Mouse (Mus musculus): ENCODE measurements around the gene Rrp7a. TPM values are rescaled to one million over a fixed set of nuclear protein-coding genes. Genes with fewer than 3 reads are reported as not detected.

Rrp7a gene
- polyA plus RNA-seq, 1 experiment from 2014 or later = 66.2 TPM

- Histone ChIP-seq H3K9ac (ENCODE audit: low read length) (no peak overlapping the region), H3K27me3 (ENCODE audit: control insufficient read depth, insufficient read depth, low read depth, low read length) (no peaks in the 10 kb centered on the region; the same call in 1 of the 2 replicates), H3K9me3 (ENCODE audit: control insufficient read depth, low read length) (no peaks in the 10 kb centered on the region), H3K4me1 (replicated peaks; ENCODE audit: control insufficient read depth, insufficient read depth, low read length) (no peaks in the 10 kb centered on the region), H3K27ac (ENCODE audit: low read length) (no peak overlapping the region), H3K4me3 (ENCODE audit: low read length) (no peak overlapping the region), H3K36me3 (ENCODE audit: control insufficient read depth, insufficient read depth, low read length) (no peaks in the 10 kb centered on the region), H3K4me2 (ENCODE audit: low read depth, low read length) (no peak overlapping the region)
- ATAC-seq (ENCODE audit: low read depth) = no peak
- 59% methylated on average over 13 of the region's 13 CpGs for WGBS
Measured at GRCm38 (mm10) chr15:83086636-83087328, 35.8 kb downstream of the Rrp7a start.

- no peak overlapping the region for H3K4me3 ChIP-seq (ENCODE audit: low read length)
- H3K36me3 ChIP-seq (ENCODE audit: control insufficient read depth, insufficient read depth, low read length) = no peaks in the 10 kb centered on the region
- H3K9me3 ChIP-seq (ENCODE audit: control insufficient read depth, low read length) = no peaks in the 10 kb centered on the region
- H3K4me1 ChIP-seq (replicated peaks; ENCODE audit: control insufficient read depth, insufficient read depth, low read length) = no peaks in the 10 kb centered on the region
- no peak overlapping the region for H3K4me2 ChIP-seq (ENCODE audit: low read depth, low read length)
- no peak overlapping the region for H3K9ac ChIP-seq (ENCODE audit: low read length)
- no peak for ATAC-seq (ENCODE audit: low read depth)
- no peak overlapping the region for H3K27ac ChIP-seq (ENCODE audit: low read length)
- 38% methylated on average over 7 of the region's 7 CpGs for WGBS
- no peaks in the 10 kb centered on the region; the same call in 1 of the 2 replicates for H3K27me3 ChIP-seq (ENCODE audit: control insufficient read depth, insufficient read depth, low read depth, low read length)
Measured at GRCm38 (mm10) chr15:83085901-83086300, 36.7 kb downstream of the Rrp7a start.

GRCm38 (mm10) chr15:83084022-83084640 is 38.5 kb downstream of the Rrp7a start:
- 65% methylated on average over 13 of the region's 13 CpGs for WGBS
- Histone ChIP-seq H3K9me3 (ENCODE audit: control insufficient read depth, low read length) (no peaks in the 10 kb centered on the region), H3K9ac (ENCODE audit: low read length) (no peak overlapping the region), H3K4me3 (ENCODE audit: low read length) (no peak overlapping the region), H3K27me3 (ENCODE audit: control insufficient read depth, insufficient read depth, low read depth, low read length) (no peaks in the 10 kb centered on the region; the same call in 1 of the 2 replicates), H3K4me2 (ENCODE audit: low read depth, low read length) (no peak overlapping the region), H3K27ac (ENCODE audit: low read length) (no peak overlapping the region), H3K4me1 (replicated peaks; ENCODE audit: control insufficient read depth, insufficient read depth, low read length) (no peaks in the 10 kb centered on the region), H3K36me3 (ENCODE audit: control insufficient read depth, insufficient read depth, low read length) (no peaks in the 10 kb centered on the region)
- no peak for ATAC-seq (ENCODE audit: low read depth)

GRCm38 (mm10) chr15:83083530-83083929 is 39.1 kb downstream of the Rrp7a start:
- 55% methylated on average over 5 of the region's 5 CpGs for WGBS

GRCm38 (mm10) chr15:83075607-83076525 is 46.7 kb downstream of the Rrp7a start:
- ATAC-seq (ENCODE audit: low read depth) = no peak
- no peak overlapping the region for H3K27ac ChIP-seq (ENCODE audit: low read length)
- no peaks in the 10 kb centered on the region for H3K9me3 ChIP-seq (ENCODE audit: control insufficient read depth, low read length)
- no peaks in the 10 kb centered on the region for H3K36me3 ChIP-seq (ENCODE audit: control insufficient read depth, insufficient read depth, low read length)
- WGBS = 27% methylated on average over 27 of the region's 27 CpGs
- no peaks in the 10 kb centered on the region for H3K27me3 ChIP-seq (ENCODE audit: control insufficient read depth, insufficient read depth, low read depth, low read length)
- no peak overlapping the region for H3K4me3 ChIP-seq (ENCODE audit: low read length)
- H3K4me2 ChIP-seq (ENCODE audit: low read depth, low read length) = peak overlapping the region; percentile 45
- no peak overlapping the region for H3K9ac ChIP-seq (ENCODE audit: low read length)
- peaks cover 5% of the 10 kb centered on the region for H3K4me1 ChIP-seq (replicated peaks; ENCODE audit: control insufficient read depth, insufficient read depth, low read length)

More at GRCm38 (mm10) chr15:83083530-83083929, 39.1 kb downstream of the Rrp7a start:
- Histone ChIP-seq H3K9ac (ENCODE audit: low read length) (no peak overlapping the region), H3K4me3 (ENCODE audit: low read length) (no peak overlapping the region), H3K36me3 (ENCODE audit: control insufficient read depth, insufficient read depth, low read length) (no peaks in the 10 kb centered on the region), H3K4me2 (ENCODE audit: low read depth, low read length) (no peak overlapping the region), H3K27ac (ENCODE audit: low read length) (no peak overlapping the region), H3K4me1 (replicated peaks; ENCODE audit: control insufficient read depth, insufficient read depth, low read length) (no peaks in the 10 kb centered on the region), H3K9me3 (ENCODE audit: control insufficient read depth, low read length) (no peaks in the 10 kb centered on the region), H3K27me3 (ENCODE audit: control insufficient read depth, insufficient read depth, low read depth, low read length) (no peaks in the 10 kb centered on the region; the same call in 1 of the 2 replicates)
- ATAC-seq (ENCODE audit: low read depth) = no peak

- Histone ChIP-seq H3K4me1 (replicated peaks; ENCODE audit: control insufficient read depth, insufficient read depth, low read length) (peaks cover 9% of the 10 kb centered on the region), H3K27ac (ENCODE audit: low read length) (no peak overlapping the region), H3K4me2 (ENCODE audit: low read depth, low read length) (no peak overlapping the region), H3K27me3 (ENCODE audit: control insufficient read depth, insufficient read depth, low read depth, low read length) (no peaks in the 10 kb centered on the region), H3K9me3 (ENCODE audit: control insufficient read depth, low read length) (no peaks in the 10 kb centered on the region), H3K36me3 (ENCODE audit: control insufficient read depth, insufficient read depth, low read length) (no peaks in the 10 kb centered on the region), H3K9ac (ENCODE audit: low read length) (no peak overlapping the region), H3K4me3 (ENCODE audit: low read length) (no peak overlapping the region)
- no peak for ATAC-seq (ENCODE audit: low read depth)
- WGBS = 67% methylated on average over 4 of the region's 4 CpGs
Measured at GRCm38 (mm10) chr15:83074179-83074578, 48.4 kb downstream of the Rrp7a start.

GRCm38 (mm10) chr15:83071752-83072151 is 50.8 kb downstream of the Rrp7a start:
- H3K4me2 ChIP-seq (ENCODE audit: low read depth, low read length) = no peak overlapping the region
- WGBS = 76% methylated on average over 5 of the region's 5 CpGs
- no peak overlapping the region for H3K9ac ChIP-seq (ENCODE audit: low read length)
- no peaks in the 10 kb centered on the region for H3K9me3 ChIP-seq (ENCODE audit: control insufficient read depth, low read length)
- no peak overlapping the region for H3K27ac ChIP-seq (ENCODE audit: low read length)
- H3K36me3 ChIP-seq (ENCODE audit: control insufficient read depth, insufficient read depth, low read length) = no peaks in the 10 kb centered on the region
- H3K27me3 ChIP-seq (ENCODE audit: control insufficient read depth, insufficient read depth, low read depth, low read length) = no peaks in the 10 kb centered on the region
- H3K4me3 ChIP-seq (ENCODE audit: low read length) = no peak overlapping the region
- no peak for ATAC-seq (ENCODE audit: low read depth)
- peaks cover 9% of the 10 kb centered on the region for H3K4me1 ChIP-seq (replicated peaks; ENCODE audit: control insufficient read depth, insufficient read depth, low read length)

GRCm38 (mm10) chr15:83070942-83071341 is 51.7 kb downstream of the Rrp7a start:
- H3K4me2 ChIP-seq (ENCODE audit: low read depth, low read length) = no peak overlapping the region
- H3K9ac ChIP-seq (ENCODE audit: low read length) = no peak overlapping the region
- WGBS = 15% methylated on average over 3 of the region's 3 CpGs
- ATAC-seq (ENCODE audit: low read depth) = peak; percentile 94
- no peak overlapping the region for H3K4me3 ChIP-seq (ENCODE audit: low read length)
- no peaks in the 10 kb centered on the region for H3K9me3 ChIP-seq (ENCODE audit: control insufficient read depth, low read length)
- H3K36me3 ChIP-seq (ENCODE audit: control insufficient read depth, insufficient read depth, low read length) = no peaks in the 10 kb centered on the region
- H3K27ac ChIP-seq (ENCODE audit: low read length) = peak overlapping the region; percentile 57
- H3K4me1 ChIP-seq (replicated peaks; ENCODE audit: control insufficient read depth, insufficient read depth, low read length) = peaks cover 7% of the 10 kb centered on the region
- no peaks in the 10 kb centered on the region for H3K27me3 ChIP-seq (ENCODE audit: control insufficient read depth, insufficient read depth, low read depth, low read length)

- no peak overlapping the region for H3K27ac ChIP-seq (ENCODE audit: low read length)
- no peaks in the 10 kb centered on the region for H3K9me3 ChIP-seq (ENCODE audit: control insufficient read depth, low read length)
- no peaks in the 10 kb centered on the region for H3K27me3 ChIP-seq (ENCODE audit: control insufficient read depth, insufficient read depth, low read depth, low read length)
- H3K4me3 ChIP-seq (ENCODE audit: low read length) = no peak overlapping the region
- H3K9ac ChIP-seq (ENCODE audit: low read length) = no peak overlapping the region
- H3K36me3 ChIP-seq (ENCODE audit: control insufficient read depth, insufficient read depth, low read length) = no peaks in the 10 kb centered on the region
- no peak overlapping the region for H3K4me2 ChIP-seq (ENCODE audit: low read depth, low read length)
- WGBS = 88% methylated on average over 5 of the region's 5 CpGs
- H3K4me1 ChIP-seq (replicated peaks; ENCODE audit: control insufficient read depth, insufficient read depth, low read length) = peaks cover 4% of the 10 kb centered on the region; the same call in 1 of the 2 replicates
- no peak for ATAC-seq (ENCODE audit: low read depth)
Measured at GRCm38 (mm10) chr15:83068270-83068669, 54.3 kb downstream of the Rrp7a start.
